Mouse (Mus musculus): ENCODE data around the gene Vipr2. TPM values are rescaled to one million over a fixed set of nuclear protein-coding genes. Genes with fewer than 3 reads are reported as not detected.

Gene Vipr2
- total RNA-seq, 2 experiments from 2014 or later = 2.4 to 5.5 TPM

DNA sequence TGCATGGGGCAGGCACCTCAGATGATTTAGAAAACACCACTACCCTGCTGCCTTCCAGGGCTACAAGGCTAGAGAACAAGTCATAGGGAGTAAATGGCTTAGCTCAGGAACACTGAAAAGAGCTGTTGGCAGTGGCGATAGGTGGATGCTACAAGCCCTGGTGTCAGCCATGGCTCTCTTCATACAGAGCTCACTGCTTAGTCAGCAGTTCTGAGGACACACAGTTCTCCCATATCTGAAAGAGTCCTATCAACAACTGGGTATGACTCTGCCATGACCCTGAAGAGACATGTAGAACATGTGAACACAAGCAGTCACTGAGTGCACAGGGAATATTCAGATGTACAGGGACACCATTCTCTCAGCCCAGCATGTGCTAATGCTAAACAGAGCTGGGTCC, 68.2 kb downstream of the Vipr2 start:
- intact Hi-C loops (cut with DNase I; ENCODE audit: low total_unique reads) = no loop called here
- no peak for DNase-seq

DNA sequence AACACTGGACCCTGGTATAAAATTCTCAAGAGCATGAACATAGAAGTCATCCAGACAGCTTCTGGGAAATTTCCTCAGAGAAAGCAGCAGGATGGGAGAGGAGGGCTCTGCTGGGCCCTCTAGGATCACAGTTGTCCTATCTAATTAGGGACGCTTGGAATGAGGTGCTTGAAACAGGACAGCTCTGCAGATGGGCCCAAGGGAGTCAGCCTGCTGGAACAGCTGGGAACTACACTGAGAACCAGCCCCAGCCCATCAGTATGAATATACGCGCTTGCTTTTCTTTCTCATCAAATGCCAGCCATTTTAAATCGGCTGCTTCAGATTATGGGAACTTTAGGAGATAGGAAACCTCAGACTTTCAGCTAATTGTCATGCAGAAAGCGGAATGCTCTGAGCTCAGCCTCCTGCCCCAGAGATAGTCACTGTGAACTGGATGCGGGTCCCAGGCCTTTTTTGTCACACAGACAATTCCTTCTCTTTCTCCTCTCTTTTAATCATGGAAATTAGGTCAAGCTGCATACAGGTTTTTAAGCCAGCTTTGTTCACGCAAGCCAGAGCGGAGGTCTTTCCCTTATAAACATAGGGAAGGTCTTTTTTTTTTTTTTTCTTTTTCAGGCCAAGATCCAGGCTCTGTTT, 69.6 kb downstream of the Vipr2 start:
- no peak for DNase-seq
- intact Hi-C loops (cut with DNase I; ENCODE audit: low total_unique reads) = no loop called here

GRCm38 (mm10) chr12:116152866-116153428, 75.4 kb downstream of the Vipr2 start:
- intact Hi-C loops (cut with DNase I; ENCODE audit: low total_unique reads) = no loop called here
- DNase-seq = no peak

DNA sequence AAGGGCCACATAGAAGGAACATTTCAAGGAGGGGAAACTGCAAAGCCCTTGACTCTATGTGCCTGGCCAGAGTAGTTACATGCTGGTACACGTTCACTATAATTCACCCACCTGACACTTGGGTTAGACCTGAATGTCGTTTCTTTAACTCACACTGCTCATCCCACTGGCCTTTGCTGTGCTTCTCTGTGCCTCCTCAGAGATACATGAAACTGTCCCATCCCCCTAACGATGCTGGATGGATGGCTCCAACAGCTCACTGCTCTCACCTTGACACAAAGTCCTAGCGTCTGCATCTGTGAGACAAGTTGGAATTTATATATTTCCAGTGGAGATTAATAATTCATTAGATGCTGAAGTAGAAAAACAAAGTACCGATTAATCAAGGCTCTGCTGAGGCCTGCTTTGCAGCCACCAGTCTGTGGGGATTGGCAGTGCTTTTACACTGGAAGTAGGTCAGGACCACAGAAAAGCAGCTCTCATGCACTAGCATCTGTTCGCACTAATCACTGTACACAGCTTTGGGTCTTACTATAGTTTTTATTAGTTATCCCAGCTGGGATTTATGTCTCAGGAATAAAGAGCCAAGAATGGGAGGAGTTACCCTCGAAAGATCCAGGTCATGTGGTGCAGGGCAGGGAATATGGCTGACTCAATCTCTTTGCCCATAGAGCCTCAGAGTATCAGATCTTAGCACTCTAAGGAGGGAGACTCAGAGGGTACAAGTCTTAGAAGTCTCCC, 79.4 kb downstream of the Vipr2 start:
- intact Hi-C loops (cut with DNase I; ENCODE audit: low total_unique reads) = no loop called here

DNA sequence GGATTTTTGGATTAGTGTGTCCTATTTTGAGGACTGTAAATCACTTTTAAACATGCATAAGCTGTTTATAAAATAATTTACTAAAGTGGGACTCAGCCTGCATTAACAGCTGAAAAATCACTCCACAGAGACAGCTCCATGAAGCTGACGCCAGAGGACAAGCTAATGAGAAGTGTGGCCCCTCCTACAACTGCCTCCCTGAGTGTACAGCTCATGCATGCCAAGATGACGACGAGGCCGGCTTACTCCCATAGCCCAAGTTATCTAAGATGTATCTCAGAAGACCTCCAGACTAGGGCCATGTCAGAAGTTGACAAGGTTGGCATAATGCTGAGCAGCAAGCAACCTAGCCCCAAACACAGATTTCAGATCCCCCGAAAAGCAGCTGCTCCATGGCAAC, 81.7 kb downstream of the Vipr2 start:
- DNase-seq = no peak
- intact Hi-C loops (cut with DNase I; ENCODE audit: low total_unique reads) = no loop called here

More for the DNA sequence above, 79.4 kb downstream of the Vipr2 start:
- no peak for DNase-seq

DNA sequence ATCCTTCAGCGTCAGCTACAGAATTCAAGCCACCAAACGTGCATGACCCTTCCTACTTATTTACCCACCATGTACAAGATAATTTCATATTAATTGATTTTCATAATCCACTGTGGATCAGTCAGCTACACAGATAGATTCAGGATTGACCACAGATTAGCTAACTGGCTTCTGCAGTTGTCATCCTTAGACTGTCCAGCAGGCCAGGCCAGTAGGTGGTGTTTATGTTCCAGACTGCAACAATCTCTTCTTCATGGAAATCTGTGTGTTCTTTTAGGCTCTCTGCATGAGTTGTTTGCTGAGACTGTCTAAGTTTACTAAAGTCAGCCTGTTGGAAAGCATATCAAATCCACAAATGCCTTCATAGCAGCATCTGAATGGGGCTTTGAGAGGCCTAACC, 82.2 kb downstream of the Vipr2 start:
- intact Hi-C loops (cut with DNase I; ENCODE audit: low total_unique reads) = no loop called here
- DNase-seq = no peak

DNA sequence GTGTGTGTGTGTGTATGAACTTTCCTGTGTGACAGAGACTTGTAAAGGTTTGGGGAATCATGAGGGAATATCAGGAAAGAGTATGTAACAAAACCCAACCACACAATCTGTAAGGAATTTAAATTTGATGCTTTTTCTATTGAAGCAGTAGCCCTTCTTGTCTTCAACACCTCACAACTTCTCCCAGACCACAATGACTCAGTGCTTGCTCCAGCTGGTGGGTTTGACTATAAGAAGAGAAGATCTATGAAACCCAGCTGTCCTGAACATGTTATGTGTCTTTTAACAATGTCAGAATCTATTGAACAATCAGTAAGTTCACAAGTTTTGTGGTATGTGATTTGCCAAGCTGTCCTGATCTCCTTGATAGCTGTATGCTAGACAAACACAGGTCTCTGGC, 87.8 kb downstream of the Vipr2 start:
- intact Hi-C loops (cut with DNase I; ENCODE audit: low total_unique reads) = no loop called here

GRCm38 (mm10) chr12:116169666-116170065, 92.1 kb downstream of the Vipr2 start:
- DNase-seq = no peak
- intact Hi-C loops (cut with DNase I; ENCODE audit: low total_unique reads) = no loop called here

More for the DNA sequence above, 87.8 kb downstream of the Vipr2 start:
- no peak for DNase-seq

DNA sequence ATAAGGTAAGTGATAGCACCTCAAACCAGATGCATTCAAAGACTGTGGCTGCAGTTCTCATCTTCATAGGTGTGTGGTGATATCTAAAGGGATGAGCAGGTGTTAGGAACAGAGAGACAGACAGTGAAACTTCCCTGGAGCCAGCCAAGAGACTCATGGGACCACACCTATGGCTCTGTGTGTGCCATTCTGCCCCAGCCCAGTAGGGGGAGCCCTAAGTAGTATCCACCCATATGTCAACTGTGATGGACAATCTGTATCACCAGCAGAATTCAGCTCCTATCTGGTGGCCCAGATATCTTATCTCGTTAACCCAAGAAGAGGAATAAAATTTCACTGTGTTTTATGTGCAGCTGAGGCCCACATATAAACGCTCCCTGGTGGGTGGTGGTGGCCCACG, 99.4 kb downstream of the Vipr2 start:
- no peak for DNase-seq
- intact Hi-C loops (cut with DNase I; ENCODE audit: low total_unique reads) = no loop called here

- intact Hi-C loops (cut with DNase I; ENCODE audit: low total_unique reads) = no loop called here
Measured at GRCm38 (mm10) chr12:116181436-116182050, 104.0 kb downstream of the Vipr2 start.

DNA sequence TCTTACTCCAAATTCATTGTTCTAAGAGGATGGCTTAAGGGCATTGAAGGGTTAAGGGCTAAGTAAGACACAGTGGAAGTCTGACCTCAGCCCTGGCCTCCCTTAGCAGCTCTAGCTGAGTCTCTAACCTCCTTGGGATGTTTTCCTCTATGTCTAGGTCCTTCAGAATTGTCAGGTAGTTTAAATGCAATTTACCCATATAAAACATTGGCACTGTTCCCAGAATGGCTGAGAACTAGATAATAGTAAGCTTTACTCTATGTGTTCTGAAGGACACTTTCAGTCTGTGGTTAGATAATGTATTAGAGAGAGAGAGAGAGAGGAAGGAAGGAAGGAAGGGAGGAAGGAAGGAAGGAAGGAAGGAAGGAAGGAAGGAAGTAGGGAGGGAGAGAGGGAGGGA, 104.8 kb downstream of the Vipr2 start:
- intact Hi-C loops (cut with DNase I; ENCODE audit: low total_unique reads) = no loop called here
- DNase-seq = no peak

More at GRCm38 (mm10) chr12:116181436-116182050, 104.0 kb downstream of the Vipr2 start:
- no peak for DNase-seq

DNA sequence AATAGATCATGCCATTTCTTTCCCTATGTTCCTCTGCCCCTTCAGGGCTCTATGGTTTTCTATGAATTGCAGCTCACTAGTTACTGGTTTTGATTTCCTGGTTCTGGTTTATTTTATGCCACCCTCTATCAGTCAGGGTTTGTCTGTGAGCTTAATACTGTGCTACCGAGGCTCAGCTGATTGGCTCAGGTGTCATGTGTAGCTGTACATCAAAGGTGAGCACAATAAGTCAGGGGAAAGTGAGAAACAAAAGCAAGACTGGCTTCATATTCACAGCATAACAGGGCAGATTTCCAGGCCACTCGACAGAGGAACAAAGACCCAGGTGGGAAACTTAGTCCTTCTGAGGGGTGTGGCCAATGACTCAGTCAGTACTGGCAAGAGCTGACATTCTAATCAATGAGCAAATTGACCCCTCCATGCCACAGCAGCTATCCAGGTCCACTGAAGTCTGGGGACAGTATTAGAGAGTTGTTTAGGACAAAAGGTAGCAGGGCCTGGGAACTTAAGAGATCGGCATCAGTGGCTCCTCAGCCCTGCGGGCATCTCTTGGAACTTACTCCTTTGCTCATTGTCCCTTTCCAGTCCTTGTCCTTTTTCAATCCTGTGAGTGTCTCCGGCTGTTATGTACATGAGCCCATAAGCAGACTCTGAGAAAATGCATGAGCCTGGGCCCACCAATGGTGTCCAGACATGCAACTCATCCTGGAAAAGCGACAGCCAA, 105.8 kb downstream of the Vipr2 start:
- DNase-seq = no peak
- intact Hi-C loops (cut with DNase I; ENCODE audit: low total_unique reads) = no loop called here

- intact Hi-C loops (cut with DNase I; ENCODE audit: low total_unique reads) = no loop called here
- no peak for DNase-seq
Measured at GRCm38 (mm10) chr12:116193952-116194351, 116.4 kb downstream of the Vipr2 start.

GRCm38 (mm10) chr12:116194641-116195040, 117.1 kb downstream of the Vipr2 start:
- DNase-seq = no peak
- intact Hi-C loops (cut with DNase I; ENCODE audit: low total_unique reads) = no loop called here

Small RNA genes within 50 kb of the gene (microRNA-seq; reads per million reads assigned to microRNA genes)
- gene Gm44372 = 0 reads per million in 2 experiments

Other genes starting within 250 kb of the Vipr2 start
- gene Zfp386, start 30.0 kb upstream of the Vipr2 start, total RNA-seq (2021) = 10 to 100 TPM; 23.0 to 23.4 TPM
- 1 to 10 TPM; 5.4 to 5.6 TPM for gene Wdr60, start 185.3 kb downstream of the Vipr2 start, total RNA-seq (2021)
- gene Gm11027, start 197.7 kb downstream of the Vipr2 start, total RNA-seq (2021) = not detected
- 10 to 100 TPM; 21.2 to 22.8 TPM for gene Esyt2, start 203.5 kb downstream of the Vipr2 start, total RNA-seq (2021)